Mouse (Mus musculus): ENCODE measurements around the gene Lsm2. TPM values are rescaled to one million over a fixed set of nuclear protein-coding genes. Genes with fewer than 3 reads are reported as not detected.

Gene Lsm2
- polyA plus RNA-seq, 1 experiment from 2014 or later = 64.4 TPM

- CTCF ChIA-PET = interaction anchor here (0.7 to 2.7 kb wide), 19 partner anchors 14 to 100 kb away, joined by 3 to 12 read pairs (median 4); partner anchors contain the start of genes Clic1, Gpank1, Ly6g6e and Ly6g6f
- in situ Hi-C loops (cut with MboI; ENCODE audit: low pct_unique_long_range_greater_than_20kb) = loop anchor here (5.0 kb wide), 2 partner anchors 41 to 91 kb away; no protein-coding TSS in a partner anchor
Observed at GRCm38 (mm10) chr17:35021163-35021808, 39.6 kb downstream of the Lsm2 start.

GRCm38 (mm10) chr17:35021842-35022477 is 40.3 kb downstream of the Lsm2 start:
- TF ChIP-seq CTCF (IDR thresholded peaks at IDR 0.05) = no peak
- in situ Hi-C loops (cut with MboI; ENCODE audit: low pct_unique_long_range_greater_than_20kb) = loop anchor here (5.0 kb wide), 2 partner anchors 40 to 90 kb away; no protein-coding TSS in a partner anchor
- DNase-seq (ENCODE audit: low read depth, low spot score) (no peak), ATAC-seq (no peak)
- CTCF ChIA-PET = interaction anchor here (0.9 to 2.7 kb wide), 15 partner anchors 11 to 99 kb away, joined by 3 to 12 read pairs (median 4); partner anchors contain the start of genes Clic1, Gpank1 and Ly6g6e
- POLR2A ChIA-PET = interaction anchor here (0.6 to 2.1 kb wide), 6 partner anchors 25 to 99 kb away, joined by 3 to 9 read pairs (median 3); partner anchors contain the start of genes Clic1 and Gpank1
- H3K27me3 ChIP-seq = no peaks in the 10 kb centered on the region

More at GRCm38 (mm10) chr17:35021163-35021808, 39.6 kb downstream of the Lsm2 start:
- no peaks in the 10 kb centered on the region for H3K27me3 ChIP-seq
- POLR2A ChIA-PET = interaction anchor here (0.6 to 2.2 kb wide), 7 partner anchors 25 to 100 kb away, joined by 3 to 9 read pairs (median 3); partner anchors contain the start of genes Clic1, Ddah2 and Gpank1
- no peak for TF ChIP-seq CTCF (IDR thresholded peaks at IDR 0.05)
- ATAC-seq (no peak), DNase-seq (ENCODE audit: low read depth, low spot score) (no peak)

GRCm38 (mm10) chr17:35022541-35023060 is 40.9 kb downstream of the Lsm2 start:
- in situ Hi-C loops (cut with MboI; ENCODE audit: low pct_unique_long_range_greater_than_20kb) = loop anchor here (5.0 kb wide), 2 partner anchors 40 to 90 kb away; no protein-coding TSS in a partner anchor
- POLR2A ChIA-PET = interaction anchor here (1.3 to 2.1 kb wide), 2 partner anchors 29 to 37 kb away, joined by 3 to 9 read pairs; no protein-coding TSS in a partner anchor
- CTCF ChIA-PET = interaction anchor here (1.1 to 2.7 kb wide), 5 partner anchors 10 to 98 kb away, joined by 3 to 12 read pairs (median 4); partner anchors contain the start of gene Gpank1

GRCm38 (mm10) chr17:35023221-35023620 is 41.6 kb downstream of the Lsm2 start:
- ATAC-seq = no peak
- CTCF ChIA-PET = interaction anchor here (0.5 to 2.7 kb wide), 4 partner anchors 19 to 98 kb away, joined by 3 to 12 read pairs (median 4); partner anchors contain the start of gene Gpank1
- DNase-seq (ENCODE audit: low read depth, low spot score) = no peak

More at GRCm38 (mm10) chr17:35022541-35023060, 40.9 kb downstream of the Lsm2 start:
- ATAC-seq = no peak
- TF ChIP-seq CTCF (IDR thresholded peaks at IDR 0.05) = no peak
- DNase-seq (ENCODE audit: low read depth, low spot score) = no peak
- no peaks in the 10 kb centered on the region for H3K27me3 ChIP-seq

GRCm38 (mm10) chr17:35023756-35024155 is 42.1 kb downstream of the Lsm2 start:
- DNase-seq (ENCODE audit: low read depth, low spot score) = no peak
- ChIA-PET POLR2A (no interaction called here), CTCF (interaction anchor here (0.5 to 0.8 kb wide), 2 partner anchors 28 to 36 kb away, joined by 3 read pairs; partner anchors contain the start of gene Ddah2)
- in situ Hi-C loops (cut with MboI; ENCODE audit: low pct_unique_long_range_greater_than_20kb) = loop anchor here (5.0 kb wide), 2 partner anchors 39 to 89 kb away; no protein-coding TSS in a partner anchor
- H3K27me3 ChIP-seq = no peaks in the 10 kb centered on the region
- no peak for TF ChIP-seq CTCF (IDR thresholded peaks at IDR 0.05)
- ATAC-seq = no peak

More at GRCm38 (mm10) chr17:35023221-35023620, 41.6 kb downstream of the Lsm2 start:
- in situ Hi-C loops (cut with MboI; ENCODE audit: low pct_unique_long_range_greater_than_20kb) = loop anchor here (5.0 kb wide), 2 partner anchors 39 to 89 kb away; no protein-coding TSS in a partner anchor
- POLR2A ChIA-PET = no interaction called here
- no peaks in the 10 kb centered on the region for H3K27me3 ChIP-seq
- no peak for TF ChIP-seq CTCF (IDR thresholded peaks at IDR 0.05)

GRCm38 (mm10) chr17:35024261-35024660 is 42.6 kb downstream of the Lsm2 start:
- H3K27me3 ChIP-seq = no peaks in the 10 kb centered on the region
- CTCF ChIA-PET = interaction anchor here (0.8 kb wide), 1 partner anchor 35 kb away, joined by 3 read pairs; the partner anchor contains the start of gene Ddah2
- TF ChIP-seq CTCF (IDR thresholded peaks at IDR 0.05) = no peak
- POLR2A ChIA-PET = no interaction called here
- in situ Hi-C loops (cut with MboI; ENCODE audit: low pct_unique_long_range_greater_than_20kb) = loop anchor here (5.0 kb wide), 2 partner anchors 38 to 88 kb away; no protein-coding TSS in a partner anchor
- DNase-seq (ENCODE audit: low read depth, low spot score) (no peak), ATAC-seq (no peak)

- no peaks in the 10 kb centered on the region for H3K27me3 ChIP-seq
- ChIA-PET POLR2A (interaction anchor here (0.7 kb wide), 1 partner anchor 82 kb away, joined by 6 read pairs; no protein-coding TSS in a partner anchor), CTCF (interaction anchor here (0.8 kb wide), 1 partner anchor 35 kb away, joined by 3 read pairs; the partner anchor contains the start of gene Ddah2)
- TF ChIP-seq CTCF (IDR thresholded peaks at IDR 0.05) = no peak
- in situ Hi-C loops (cut with MboI; ENCODE audit: low pct_unique_long_range_greater_than_20kb) = loop anchor here (5.0 kb wide), 2 partner anchors 37 to 87 kb away; no protein-coding TSS in a partner anchor
- no peak for DNase-seq (ENCODE audit: low read depth, low spot score)
- ATAC-seq = no peak
Observed at GRCm38 (mm10) chr17:35024691-35025488, 43.2 kb downstream of the Lsm2 start.

- no peaks in the 10 kb centered on the region for H3K27me3 ChIP-seq
- ATAC-seq (no peak), DNase-seq (ENCODE audit: low read depth, low spot score) (no peak)
- ChIA-PET CTCF (no interaction called here), POLR2A (interaction anchor here (0.6 to 0.7 kb wide), 2 partner anchors 16 to 69 kb away, joined by 3 read pairs; no protein-coding TSS in a partner anchor)
- in situ Hi-C loops (cut with MboI; ENCODE audit: low pct_unique_long_range_greater_than_20kb) = no loop called here
- no peak for TF ChIP-seq CTCF (IDR thresholded peaks at IDR 0.05)
Observed at GRCm38 (mm10) chr17:35026206-35026605, 44.5 kb downstream of the Lsm2 start.
